Mouse (Mus musculus) brain, embryonic 18.5 days (tissue): ENCODE measurements at regions not wholly inside any gene's neighbourhood (a gene's known extent, or its start where the extent isn't known, plus 50 kb on each side); places are given as distances from the start of the nearest gene placed in this dataset.
"Not testable (repeated sequence)": the region's sequence is repeated elsewhere in the genome, so short reads cannot be mapped to it uniquely, and the experiment has no call there.

Experiments
- DNase-seq: peaks from one replicate; pipeline ENCODE4 v3.0.0-alpha.2; 2012; ENCODE audit warnings: low read depth, low spot score

- DNase-seq = no peak
Observed at GRCm38 (mm10) chr1:112785135-112785681, 920.5 kb upstream of the Dsel start.

GRCm38 (mm10) chr1:112779801-112780200, 915.1 kb upstream of the Dsel start:
- no peak for DNase-seq

- no peak for DNase-seq
Observed at GRCm38 (mm10) chr1:112778551-112778950, 913.8 kb upstream of the Dsel start.

GRCm38 (mm10) chr1:112750643-112751042, 885.9 kb upstream of the Dsel start:
- DNase-seq = not testable (repeated sequence)

- no peak for DNase-seq
Observed at GRCm38 (mm10) chr1:112748497-112748896, 883.8 kb upstream of the Dsel start.

GRCm38 (mm10) chr1:112703939-112704338, 839.2 kb upstream of the Dsel start:
- DNase-seq = peak; percentile 24

- no peak for DNase-seq
Observed at GRCm38 (mm10) chr1:112658960-112659359, 794.2 kb upstream of the Dsel start.

- no peak for DNase-seq
Observed at GRCm38 (mm10) chr1:112638342-112638741, 773.6 kb upstream of the Dsel start.
